Mouse (Mus musculus): ENCODE data around the gene Smarcad1. TPM values are rescaled to one million over a fixed set of nuclear protein-coding genes. Genes with fewer than 3 reads are reported as not detected.
"Not testable (repeated sequence)": the region's sequence is repeated elsewhere in the genome, so short reads cannot be mapped to it uniquely, and the experiment has no call there.

Gene Smarcad1
- polyA plus RNA-seq, 1 experiment = 53.0 TPM

- no peak overlapping the region for H3K27ac ChIP-seq (ENCODE audit: insufficient read depth, low read length)
- H3K4me3 ChIP-seq (ENCODE audit: insufficient read depth, low read length) = no peak overlapping the region
- no peaks in the 10 kb centered on the region for H3K4me1 ChIP-seq (ENCODE audit: control insufficient read depth, insufficient read depth, low read length)
- TF ChIP-seq CTCF (IDR thresholded peaks at IDR 0.05; ENCODE audit: borderline replicate concordance, insufficient read depth, low read length) = no peak
- TF ChIP-seq POLR2A (IDR thresholded peaks at IDR 0.05; ENCODE audit: low read depth, low read length) = no peak
These were observed 20.5 kb upstream of the Smarcad1 start for GRCm38 (mm10) chr6:65021883-65022282.

DNA sequence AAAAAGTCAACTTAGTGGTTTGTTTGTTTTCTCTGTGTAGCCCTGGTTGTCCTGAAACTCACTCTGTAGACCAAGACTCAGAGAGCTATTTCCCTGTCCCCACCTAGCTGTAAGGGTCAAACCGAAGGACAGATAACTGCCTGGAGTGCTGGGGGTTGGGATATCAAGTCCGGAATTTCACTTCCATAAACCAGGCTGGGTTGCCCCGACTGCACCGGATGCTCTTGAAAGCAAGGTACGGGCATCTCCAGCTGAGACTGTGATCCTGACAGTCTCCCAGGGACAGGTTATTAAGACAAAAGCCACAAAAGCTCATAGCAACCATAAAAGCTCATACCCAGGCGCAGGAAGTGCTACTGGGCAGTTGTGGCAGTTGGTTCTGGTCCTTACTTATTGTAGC is 19.3 kb upstream of the Smarcad1 start:
- Histone ChIP-seq H3K4me1 (ENCODE audit: control insufficient read depth, insufficient read depth, low read length) (no peaks in the 10 kb centered on the region), H3K27ac (ENCODE audit: insufficient read depth, low read length) (no peak overlapping the region), H3K4me3 (ENCODE audit: insufficient read depth, low read length) (no peak overlapping the region)
- TF ChIP-seq CTCF (IDR thresholded peaks at IDR 0.05; ENCODE audit: borderline replicate concordance, insufficient read depth, low read length) = no peak
- TF ChIP-seq POLR2A (IDR thresholded peaks at IDR 0.05; ENCODE audit: low read depth, low read length) = no peak

DNA sequence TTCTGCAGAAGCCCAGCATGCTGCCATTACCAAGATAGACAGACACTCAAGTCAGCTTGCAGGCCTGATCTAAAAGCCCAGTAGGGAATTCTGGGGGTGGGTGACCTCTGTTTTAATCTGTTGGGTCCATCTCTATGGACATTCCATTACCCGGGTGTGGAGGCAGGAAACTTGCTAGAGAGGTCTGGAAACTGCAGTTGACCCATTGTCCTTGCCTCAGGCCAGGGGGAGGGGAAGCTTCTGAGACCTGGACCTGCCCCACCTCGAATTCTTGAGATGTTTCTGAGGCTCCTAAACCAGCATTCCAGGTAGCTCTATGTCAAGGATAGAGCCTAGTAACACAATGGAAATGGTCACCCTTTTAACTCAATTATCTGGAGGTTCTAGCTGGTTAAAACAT is 17.7 kb upstream of the Smarcad1 start:
- TF ChIP-seq CTCF (IDR thresholded peaks at IDR 0.05; ENCODE audit: borderline replicate concordance, insufficient read depth, low read length) (no peak), POLR2A (IDR thresholded peaks at IDR 0.05; ENCODE audit: low read depth, low read length) (no peak)
- Histone ChIP-seq H3K4me1 (ENCODE audit: control insufficient read depth, insufficient read depth, low read length) (no peaks in the 10 kb centered on the region), H3K27ac (ENCODE audit: insufficient read depth, low read length) (no peak overlapping the region), H3K4me3 (ENCODE audit: insufficient read depth, low read length) (no peak overlapping the region)

DNA sequence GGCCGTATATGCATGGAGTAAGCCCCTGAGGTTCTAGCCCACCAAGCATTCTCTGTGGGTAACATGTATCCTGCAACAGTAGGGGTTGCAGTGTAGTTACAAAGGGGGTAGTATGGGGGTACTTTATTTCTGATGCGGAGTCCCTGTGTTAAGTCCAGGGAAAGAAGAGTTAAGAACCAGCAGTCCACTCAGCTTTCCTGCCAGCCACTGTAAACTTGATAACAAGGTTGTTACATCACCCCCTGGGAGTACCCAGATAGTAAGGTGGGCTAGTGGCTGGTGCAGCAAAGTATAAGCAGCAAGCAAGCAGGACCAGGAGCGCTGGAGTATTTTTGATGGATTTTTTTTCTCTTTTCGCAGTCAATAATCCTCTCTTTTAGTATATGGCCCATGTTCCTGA is 17.3 kb upstream of the Smarcad1 start:
- Histone ChIP-seq H3K4me3 (ENCODE audit: insufficient read depth, low read length) (no peak overlapping the region), H3K4me1 (ENCODE audit: control insufficient read depth, insufficient read depth, low read length) (no peaks in the 10 kb centered on the region), H3K27ac (ENCODE audit: insufficient read depth, low read length) (no peak overlapping the region)
- TF ChIP-seq POLR2A (IDR thresholded peaks at IDR 0.05; ENCODE audit: low read depth, low read length) (no peak), CTCF (IDR thresholded peaks at IDR 0.05; ENCODE audit: borderline replicate concordance, insufficient read depth, low read length) (no peak)

DNA sequence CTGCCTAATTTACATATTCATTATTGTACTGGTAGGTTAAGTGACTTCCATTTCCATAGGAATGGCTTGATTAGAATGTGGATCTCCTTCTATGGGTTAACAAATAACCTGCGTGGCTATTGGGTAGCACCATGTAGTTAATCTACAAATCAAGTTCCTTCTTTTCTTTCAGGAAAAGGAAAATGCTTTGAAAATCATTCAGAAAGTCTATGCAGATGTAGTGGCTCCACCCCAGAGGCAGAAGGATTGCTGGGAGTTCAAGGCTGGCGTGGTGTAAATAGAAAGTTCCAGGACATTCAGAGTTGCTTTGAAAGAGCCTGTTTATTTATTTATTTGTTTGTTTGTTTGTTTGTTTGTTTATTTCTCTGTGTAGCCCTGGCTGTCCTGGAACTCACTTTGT is 7.7 kb upstream of the Smarcad1 start:
- no peak for TF ChIP-seq POLR2A (IDR thresholded peaks at IDR 0.05; ENCODE audit: low read depth, low read length)
- TF ChIP-seq CTCF (IDR thresholded peaks at IDR 0.05; ENCODE audit: borderline replicate concordance, insufficient read depth, low read length) = no peak
- Histone ChIP-seq H3K27ac (ENCODE audit: insufficient read depth, low read length) (no peak overlapping the region), H3K4me1 (ENCODE audit: control insufficient read depth, insufficient read depth, low read length) (no peaks in the 10 kb centered on the region), H3K4me3 (ENCODE audit: insufficient read depth, low read length) (no peak overlapping the region)

DNA sequence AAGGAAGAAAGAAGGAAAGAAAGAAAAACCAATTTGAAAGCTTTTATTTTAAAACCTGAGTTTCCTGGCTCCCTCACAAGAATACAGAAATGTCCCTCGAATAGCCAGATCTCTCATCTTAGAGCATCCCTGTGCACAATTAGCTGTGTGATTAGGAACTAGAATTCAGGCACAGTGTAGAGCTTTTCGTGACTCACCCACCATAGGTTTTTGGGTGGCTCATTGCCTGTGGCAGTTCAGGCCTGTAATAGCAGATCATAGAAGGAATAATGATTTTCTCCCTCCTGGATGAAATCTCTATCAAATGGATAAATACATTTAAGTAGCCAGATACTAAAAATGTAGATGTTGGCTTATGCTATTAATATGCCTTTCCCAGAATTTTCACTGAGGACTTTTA is 6.9 kb upstream of the Smarcad1 start:
- H3K4me1 ChIP-seq (ENCODE audit: control insufficient read depth, insufficient read depth, low read length) = no peaks in the 10 kb centered on the region
- no peak overlapping the region for H3K27ac ChIP-seq (ENCODE audit: insufficient read depth, low read length)
- TF ChIP-seq POLR2A (IDR thresholded peaks at IDR 0.05; ENCODE audit: low read depth, low read length) (no peak), CTCF (IDR thresholded peaks at IDR 0.05; ENCODE audit: borderline replicate concordance, insufficient read depth, low read length) (no peak)
- no peak overlapping the region for H3K4me3 ChIP-seq (ENCODE audit: insufficient read depth, low read length)

- H3K4me3 ChIP-seq (ENCODE audit: insufficient read depth, low read length) = peak overlapping the region; percentile 5; the same call in 1 of the 2 replicates
- no peak overlapping the region for H3K27ac ChIP-seq (ENCODE audit: insufficient read depth, low read length)
- peaks cover 2% of the 10 kb centered on the region; the same call in 1 of the 2 replicates for H3K4me1 ChIP-seq (ENCODE audit: control insufficient read depth, insufficient read depth, low read length)
- TF ChIP-seq POLR2A (IDR thresholded peaks at IDR 0.05; ENCODE audit: low read depth, low read length) (no peak), CTCF (IDR thresholded peaks at IDR 0.05; ENCODE audit: borderline replicate concordance, insufficient read depth, low read length) (no peak)
These were observed 451 bp upstream of the Smarcad1 start for GRCm38 (mm10) chr6:65041932-65042331.

- Histone ChIP-seq H3K4me1 (ENCODE audit: control insufficient read depth, insufficient read depth, low read length) (peaks cover 2% of the 10 kb centered on the region; the same call in 1 of the 2 replicates), H3K27ac (ENCODE audit: insufficient read depth, low read length) (peak overlapping the region; percentile 92; the same call in 1 of the 2 replicates), H3K4me3 (ENCODE audit: insufficient read depth, low read length) (peak overlapping the region; percentile 92)
- no peak for TF ChIP-seq CTCF (IDR thresholded peaks at IDR 0.05; ENCODE audit: borderline replicate concordance, insufficient read depth, low read length)
- no peak for TF ChIP-seq POLR2A (IDR thresholded peaks at IDR 0.05; ENCODE audit: low read depth, low read length)
These were observed 858 bp downstream of the Smarcad1 start for GRCm38 (mm10) chr6:65043241-65043640.

DNA sequence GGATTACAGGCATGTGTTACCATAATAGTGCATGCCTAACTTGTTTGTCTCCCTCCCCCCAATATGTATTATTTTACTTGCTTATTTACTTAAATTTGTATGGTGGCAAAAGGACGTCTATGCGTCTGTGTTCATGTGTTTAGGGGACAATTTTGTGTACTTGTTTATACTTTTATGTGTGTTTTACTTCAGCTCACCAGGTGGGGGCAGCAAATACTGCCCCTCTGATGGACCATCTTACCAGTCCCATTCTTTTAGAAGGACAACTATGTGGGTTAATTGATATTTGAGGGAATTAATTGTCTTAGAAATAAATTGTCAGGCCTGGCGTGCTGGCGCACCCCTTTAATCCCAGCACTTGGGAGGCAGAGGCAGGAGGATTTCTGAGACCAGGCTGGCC is 6.7 kb downstream of the Smarcad1 start:
- Histone ChIP-seq H3K4me1 (ENCODE audit: control insufficient read depth, insufficient read depth, low read length) (peaks cover 1% of the 10 kb centered on the region; the same call in 1 of the 2 replicates), H3K27ac (ENCODE audit: insufficient read depth, low read length) (no peak overlapping the region), H3K4me3 (ENCODE audit: insufficient read depth, low read length) (no peak overlapping the region)
- TF ChIP-seq POLR2A (IDR thresholded peaks at IDR 0.05; ENCODE audit: low read depth, low read length) = no peak
- TF ChIP-seq CTCF (IDR thresholded peaks at IDR 0.05; ENCODE audit: borderline replicate concordance, insufficient read depth, low read length) = no peak

- Histone ChIP-seq H3K4me1 (ENCODE audit: control insufficient read depth, insufficient read depth, low read length) (no peaks in the 10 kb centered on the region), H3K27ac (ENCODE audit: insufficient read depth, low read length) (no peak overlapping the region), H3K4me3 (ENCODE audit: insufficient read depth, low read length) (no peak overlapping the region)
- TF ChIP-seq CTCF (IDR thresholded peaks at IDR 0.05; ENCODE audit: borderline replicate concordance, insufficient read depth, low read length) (no peak), POLR2A (IDR thresholded peaks at IDR 0.05; ENCODE audit: low read depth, low read length) (no peak)
These were observed 14.2 kb downstream of the Smarcad1 start for GRCm38 (mm10) chr6:65056620-65057019.

DNA sequence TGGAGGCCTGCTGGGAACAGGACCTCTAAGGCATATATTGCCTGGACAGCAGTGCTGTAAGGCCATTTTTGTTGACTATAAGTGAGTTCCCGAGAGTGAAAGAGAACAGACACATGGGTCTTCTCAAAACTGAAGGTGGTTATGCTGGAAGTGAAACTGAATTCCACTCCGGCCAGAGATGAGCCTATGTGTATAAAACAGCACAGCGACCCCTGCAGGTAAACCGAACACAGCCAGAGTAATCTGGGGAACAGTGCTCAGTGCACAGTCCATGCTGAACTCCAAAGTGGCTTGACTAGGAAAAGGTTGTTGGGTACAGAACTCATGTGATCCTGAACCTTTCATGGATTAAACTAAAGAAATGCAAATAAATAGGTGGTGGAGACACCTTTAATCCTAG is 14.8 kb downstream of the Smarcad1 start:
- H3K4me1 ChIP-seq (ENCODE audit: control insufficient read depth, insufficient read depth, low read length); H3K27ac ChIP-seq (ENCODE audit: insufficient read depth, low read length); H3K4me3 ChIP-seq (ENCODE audit: insufficient read depth, low read length): not testable (repeated sequence)
